Mouse (Mus musculus): ENCODE results near the gene Col23a1. TPM values are rescaled to one million over a fixed set of nuclear protein-coding genes. Genes with fewer than 3 reads are reported as not detected.
A peak's percentile ranks its signal among the peaks of the same experiment; 100 is the strongest.

Col23a1 gene
- 17.7 and 19.2 TPM in 2 replicates for polyA plus RNA-seq (2015; fragmentation: Nextera tagmentation; extraction: Ambion mirVana)

DNA sequence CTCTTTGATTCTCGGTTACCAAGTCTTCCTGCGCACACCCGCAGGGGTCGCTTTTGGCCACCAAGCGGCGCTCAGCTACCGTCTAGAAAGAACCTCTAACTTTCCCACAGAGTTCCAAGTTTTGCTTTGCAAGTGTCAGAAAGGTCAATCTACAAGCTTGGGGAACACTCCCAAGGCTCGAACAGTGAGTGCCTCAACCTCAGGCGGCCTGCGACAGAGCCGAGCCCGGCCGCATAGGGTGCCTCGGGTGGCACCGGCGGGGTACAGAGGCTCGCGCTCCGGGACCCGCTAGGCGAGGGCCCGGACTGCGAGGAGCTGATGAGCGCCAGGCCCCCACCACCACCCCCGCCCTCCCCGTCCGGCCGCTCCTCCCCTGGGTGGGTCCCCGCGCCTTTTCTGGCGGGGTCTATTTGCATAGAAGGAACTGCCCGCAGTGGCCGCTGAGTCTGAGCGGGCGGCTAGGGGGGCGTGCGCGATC lies at the start of gene Col23a1:
Gene Col23a1, plus strand, starts transcription at position 357 of the 478 bp plus-strand sequence.
- peak within 1 kb of the TSS; percentile 86 for H3K4me2 ChIP-seq (replicated peaks)
- no peaks in the 10 kb centered on the region for H3K27me3 ChIP-seq (replicated peaks)
- H3K4me1 ChIP-seq (replicated peaks) = 0 out of 2 replicates have a peak, but pooled peaks cover 11% of the 10 kb centered on the region
- no peaks in the 10 kb centered on the region for H3K9me3 ChIP-seq
- ATAC-seq = peak; percentile 94
- peak within 1 kb of the TSS; percentile 74 for H3K4me3 ChIP-seq (replicated peaks)
- peak within 1 kb of the TSS; percentile 81 for H3K27ac ChIP-seq
- 0 out of 2 replicates have a peak, but pooled peaks cover 2% of the 10 kb centered on the region for H3K36me3 ChIP-seq
- WGBS = under 1% methylated on average over 31 of the region's 38 CpGs
- H3K9ac ChIP-seq = peak within 1 kb of the TSS; percentile 66

DNA sequence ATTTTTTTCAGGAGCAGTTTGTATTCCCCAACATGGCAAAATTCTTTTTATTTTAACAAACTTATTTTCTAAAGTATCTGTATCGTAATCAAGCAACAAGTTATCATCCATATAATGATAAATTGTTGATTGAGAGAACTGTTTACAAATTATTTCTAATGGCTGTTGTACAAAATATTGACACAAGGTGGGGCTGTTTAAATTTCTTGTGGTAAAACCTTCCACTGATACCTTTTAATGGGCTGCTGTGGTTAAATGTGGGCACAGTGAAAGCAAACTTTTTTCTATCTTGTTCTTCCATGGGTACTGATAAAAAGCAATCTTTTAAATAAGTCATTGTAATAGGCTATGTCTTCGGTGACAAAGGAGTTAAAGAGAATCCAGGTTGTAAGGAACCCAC lies 46.8 kb upstream of the Col23a1 start:
- no peak for ATAC-seq
- no peaks in the 10 kb centered on the region for H3K9me3 ChIP-seq
- H3K4me2 ChIP-seq (replicated peaks) = no peak overlapping the region
- no peak overlapping the region for H3K27ac ChIP-seq
- H3K27me3 ChIP-seq (replicated peaks) = no peaks in the 10 kb centered on the region
- 91% methylated on average over 2 of the region's 2 CpGs for WGBS
- H3K9ac ChIP-seq = no peak overlapping the region
- H3K4me3 ChIP-seq (replicated peaks) = no peak overlapping the region
- H3K4me1 ChIP-seq (replicated peaks) = no peaks in the 10 kb centered on the region
- H3K36me3 ChIP-seq = no peaks in the 10 kb centered on the region

DNA sequence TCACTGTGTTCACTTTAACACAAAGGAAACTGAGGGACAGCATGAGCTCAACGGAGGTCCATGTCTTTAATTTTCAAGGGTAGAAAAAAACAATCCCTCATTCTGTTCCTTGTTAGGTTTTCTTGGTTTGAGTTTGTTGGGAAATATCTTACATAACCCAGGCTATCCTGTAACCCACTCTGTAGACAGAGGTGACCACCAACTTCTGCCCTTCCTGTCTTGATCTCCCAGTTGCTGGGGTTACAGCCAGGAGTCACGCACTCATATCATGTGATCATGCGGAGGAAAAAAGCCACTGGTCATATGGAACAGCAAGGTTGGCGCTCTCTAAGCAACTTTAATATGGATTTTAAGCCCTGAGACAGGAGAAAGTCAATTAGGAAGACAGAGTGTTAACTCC lies 32.7 kb upstream of the Col23a1 start:
- Histone ChIP-seq H3K4me1 (replicated peaks) (no peaks in the 10 kb centered on the region), H3K4me2 (replicated peaks) (no peak overlapping the region), H3K4me3 (replicated peaks) (no peak overlapping the region), H3K9ac (no peak overlapping the region), H3K27ac (no peak overlapping the region), H3K9me3 (no peaks in the 10 kb centered on the region), H3K27me3 (replicated peaks) (no peaks in the 10 kb centered on the region), H3K36me3 (no peaks in the 10 kb centered on the region)
- ATAC-seq = no peak
- 83% methylated on average over 4 of the region's 4 CpGs for WGBS

DNA sequence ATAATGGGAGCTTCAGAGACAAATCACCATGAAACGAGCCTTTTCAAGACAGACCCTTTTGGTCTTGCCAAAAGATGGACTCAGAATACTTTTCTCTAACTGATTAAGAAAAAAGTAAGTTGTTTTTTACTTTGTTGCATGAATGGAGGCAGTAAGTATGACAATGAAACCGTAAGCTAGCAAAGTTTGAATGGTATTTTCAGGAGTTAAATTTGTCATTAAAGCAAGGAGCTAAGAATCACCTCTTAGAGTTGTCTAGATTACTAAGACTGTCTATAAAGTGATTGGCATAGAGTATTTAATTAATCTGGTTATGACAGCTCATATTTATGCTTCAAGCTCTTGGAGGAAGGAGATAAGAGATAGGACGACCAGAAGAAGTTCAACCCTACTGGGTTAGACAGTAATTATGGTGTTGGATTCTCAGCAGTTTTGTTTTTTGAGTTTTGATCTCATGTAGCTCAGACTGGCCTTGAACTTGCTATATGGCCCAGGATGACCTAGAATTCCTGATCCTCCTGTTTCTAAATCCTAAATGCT lies 28.0 kb upstream of the Col23a1 start, which contains the start of gene Clk4:
Gene Clk4, plus strand, starts transcription at position 51 of the 540 bp plus-strand sequence.
- no peak for ATAC-seq
- H3K9me3 ChIP-seq = no peaks in the 10 kb centered on the region
- peaks cover 6% of the 10 kb centered on the region for H3K4me1 ChIP-seq (replicated peaks)
- peak within 1 kb of the TSS; percentile 91 for H3K4me3 ChIP-seq (replicated peaks)
- WGBS = 82% methylated on average over 3 of the region's 3 CpGs
- peak within 1 kb of the TSS; percentile 78 for H3K27ac ChIP-seq
- H3K9ac ChIP-seq = peak within 1 kb of the TSS; percentile 98
- no peaks in the 10 kb centered on the region for H3K27me3 ChIP-seq (replicated peaks)
- peak within 1 kb of the TSS; percentile 92 for H3K4me2 ChIP-seq (replicated peaks)
- H3K36me3 ChIP-seq = no peaks in the 10 kb centered on the region

DNA sequence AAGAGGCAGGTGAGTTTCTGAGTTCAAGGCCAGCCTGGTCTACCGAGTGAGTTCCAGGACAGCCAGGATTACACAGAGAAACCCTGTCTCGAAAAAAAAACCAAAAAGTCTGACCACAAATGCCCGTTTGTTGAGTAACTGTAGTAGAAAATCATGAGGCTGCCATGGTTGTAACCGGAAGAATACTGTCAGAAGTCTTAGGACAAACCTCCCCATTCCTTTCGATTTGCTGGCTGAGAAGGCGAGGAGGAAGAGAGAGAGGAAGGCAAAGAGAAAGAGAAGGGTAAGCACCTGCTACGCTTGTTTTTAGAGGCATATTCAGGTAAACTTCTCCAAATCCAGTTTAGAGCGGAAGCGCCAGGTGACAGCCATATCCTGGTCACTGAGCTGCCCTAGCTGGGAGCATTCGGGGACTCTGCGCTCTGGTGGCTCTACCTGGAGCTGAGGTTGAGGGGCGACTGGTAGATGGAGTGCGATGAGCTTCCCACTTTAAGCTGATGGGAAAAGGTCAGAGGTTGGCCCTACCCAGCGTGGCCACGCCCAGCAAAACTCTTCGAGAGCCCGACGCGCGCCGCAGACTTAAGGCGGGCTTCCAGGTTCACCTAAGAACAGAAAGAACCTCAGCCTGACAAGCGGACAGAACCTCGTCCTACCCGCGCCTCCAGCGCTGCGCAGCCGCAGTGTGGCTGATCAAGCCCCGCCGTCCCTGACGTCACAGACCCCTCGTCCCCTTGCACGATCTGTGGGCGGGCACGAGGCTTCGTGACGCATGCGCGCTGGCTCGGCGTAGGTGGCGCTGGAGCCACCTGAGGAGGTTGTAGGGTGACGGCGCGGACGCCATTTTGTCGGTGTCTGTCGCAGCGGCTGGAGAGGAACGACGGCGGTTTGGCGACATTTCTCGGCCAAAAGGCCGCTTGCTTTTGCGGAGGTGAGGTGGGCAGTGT lies 27.1 kb upstream of the Col23a1 start, which contains the start of gene BC049762:
Gene BC049762, minus strand, starts transcription at position 705 of the 944 bp plus-strand sequence.
- Histone ChIP-seq H3K27me3 (replicated peaks) (no peaks in the 10 kb centered on the region), H3K4me3 (replicated peaks) (peak within 1 kb of the TSS; percentile 91), H3K27ac (peak within 1 kb of the TSS; percentile 94), H3K9ac (peak within 1 kb of the TSS; percentile 98), H3K4me2 (replicated peaks) (peak within 1 kb of the TSS; percentile 92), H3K36me3 (no peaks in the 10 kb centered on the region), H3K4me1 (replicated peaks) (peaks cover 6% of the 10 kb centered on the region), H3K9me3 (no peaks in the 10 kb centered on the region)
- peak; percentile 97 for ATAC-seq
- WGBS = 7% methylated on average over 57 of the region's 57 CpGs

DNA sequence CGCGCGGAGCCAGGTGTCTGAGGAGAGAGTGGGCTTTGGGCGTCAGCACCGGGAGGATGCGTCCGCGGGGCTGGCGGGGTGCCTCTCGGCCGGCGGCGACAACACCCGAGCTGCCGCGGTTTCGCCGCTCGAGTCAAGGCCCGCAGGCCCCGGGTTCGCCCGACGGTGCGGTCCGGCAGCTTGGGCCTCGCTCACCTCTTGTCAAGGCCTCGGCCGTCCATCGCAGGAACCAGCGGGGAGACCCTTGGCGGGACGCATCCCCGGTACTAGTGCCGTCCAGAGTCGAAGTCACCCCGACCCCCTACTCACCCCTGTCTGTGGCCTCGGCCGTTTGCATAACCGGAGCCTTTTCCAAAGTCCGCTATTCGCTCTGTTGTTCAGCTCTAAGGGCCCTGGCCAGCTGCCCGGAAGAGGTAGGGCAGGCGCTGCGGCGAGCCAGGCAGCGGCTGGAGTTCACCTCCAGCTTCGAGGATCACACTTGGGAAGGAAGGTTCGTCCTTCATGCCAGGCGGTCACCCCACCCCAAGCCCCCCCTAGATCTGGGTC lies 26.4 kb upstream of the Col23a1 start:
- Histone ChIP-seq H3K4me1 (replicated peaks) (peaks cover 6% of the 10 kb centered on the region), H3K4me3 (replicated peaks) (peak overlapping the region; percentile 91), H3K9me3 (no peaks in the 10 kb centered on the region), H3K27ac (peak overlapping the region; percentile 94), H3K9ac (peak overlapping the region; percentile 98), H3K4me2 (replicated peaks) (peak overlapping the region; percentile 70), H3K36me3 (no peaks in the 10 kb centered on the region), H3K27me3 (replicated peaks) (no peaks in the 10 kb centered on the region)
- ATAC-seq = peak; percentile 68
- whole genome bisulfite sequencing = under 1% methylated on average over 47 of the region's 50 CpGs

DNA sequence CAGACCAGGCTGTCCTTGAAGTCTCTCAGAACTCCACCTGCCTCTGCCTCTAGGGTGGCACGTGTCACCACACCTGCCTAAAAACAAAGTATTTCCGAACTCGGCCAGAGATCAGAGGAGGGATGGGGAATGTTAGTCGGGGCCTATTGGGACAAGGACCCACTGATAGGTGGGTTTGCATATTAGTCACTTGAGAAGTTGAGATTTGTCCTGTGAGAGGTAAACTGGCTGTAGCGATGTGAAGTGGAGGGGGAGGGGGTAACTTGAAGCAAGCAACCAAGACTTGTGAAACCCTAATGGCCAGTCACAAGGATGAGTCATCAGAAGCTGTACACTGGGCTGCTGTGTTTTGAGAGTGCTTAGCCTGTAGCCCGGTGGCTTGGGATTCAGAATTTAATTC lies 25.4 kb upstream of the Col23a1 start:
- Histone ChIP-seq H3K9ac (peak overlapping the region; percentile 24; the same call in 1 of the 2 replicates), H3K4me1 (replicated peaks) (peaks cover 6% of the 10 kb centered on the region), H3K4me3 (replicated peaks) (peak overlapping the region; percentile 91), H3K4me2 (replicated peaks) (peak overlapping the region; percentile 70), H3K27me3 (replicated peaks) (no peaks in the 10 kb centered on the region), H3K9me3 (no peaks in the 10 kb centered on the region), H3K27ac (peak overlapping the region; percentile 25; the same call in 1 of the 2 replicates), H3K36me3 (no peaks in the 10 kb centered on the region)
- WGBS = 12% methylated on average over 6 of the region's 6 CpGs
- ATAC-seq = 0 out of 2 replicates have a peak, but pooled peaks have one; percentile 24

DNA sequence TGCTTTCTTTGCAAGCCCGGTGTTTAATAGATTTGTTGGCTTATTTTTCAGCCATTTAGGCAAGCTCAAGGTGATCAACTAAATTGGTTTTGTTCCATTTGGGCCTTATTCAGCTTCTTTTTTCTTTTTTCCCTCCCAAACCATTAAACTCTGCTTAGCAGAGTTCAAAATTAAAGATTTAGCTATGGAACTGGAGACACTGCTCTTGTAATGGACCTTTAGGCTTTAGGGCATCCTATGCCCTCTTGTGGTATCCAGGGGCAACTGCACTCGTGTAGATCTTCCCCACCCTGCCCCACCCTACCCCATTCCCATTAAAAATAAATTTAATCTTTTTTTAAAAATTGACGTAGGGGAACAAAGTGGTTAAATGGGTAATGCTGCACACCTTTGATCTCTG lies 24.4 kb upstream of the Col23a1 start:
- 46% methylated on average over 3 of the region's 3 CpGs for WGBS
- ATAC-seq = no peak
- H3K4me3 ChIP-seq (replicated peaks) = 0 out of 2 replicates have a peak overlapping the region, but pooled peaks have one; percentile 91

DNA sequence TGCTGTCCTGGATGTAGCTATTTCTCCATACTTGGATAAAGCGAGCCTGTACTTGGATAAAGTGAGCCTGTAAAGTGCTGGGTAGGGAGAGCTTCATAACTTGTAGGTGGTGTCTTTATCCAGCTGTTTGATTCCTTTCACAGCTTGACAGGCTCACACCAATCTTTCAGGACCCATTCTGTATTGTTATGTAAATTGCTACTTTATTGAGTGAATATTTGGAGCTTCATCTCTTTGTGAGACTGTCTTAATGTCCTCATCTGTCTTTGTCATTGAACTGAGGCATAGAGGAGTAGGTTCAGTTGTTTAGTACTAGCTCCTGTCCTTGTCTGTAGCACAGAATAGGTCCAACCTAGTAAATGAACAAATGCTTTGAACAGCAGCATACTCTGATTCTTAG lies 15.3 kb upstream of the Col23a1 start:
- Histone ChIP-seq H3K27me3 (replicated peaks) (no peaks in the 10 kb centered on the region), H3K4me3 (replicated peaks) (no peak overlapping the region), H3K36me3 (peaks cover 25% of the 10 kb centered on the region), H3K4me2 (replicated peaks) (no peak overlapping the region), H3K9me3 (no peaks in the 10 kb centered on the region), H3K9ac (no peak overlapping the region), H3K27ac (no peak overlapping the region), H3K4me1 (replicated peaks) (no peaks in the 10 kb centered on the region)
- 92% methylated on average over 1 of the region's 1 CpGs for WGBS
- no peak for ATAC-seq

More for the DNA sequence above, 24.4 kb upstream of the Col23a1 start:
- peaks cover 6% of the 10 kb centered on the region for H3K4me1 ChIP-seq (replicated peaks)
- no peak overlapping the region for H3K9ac ChIP-seq
- H3K4me2 ChIP-seq (replicated peaks) = peak overlapping the region; percentile 70
- H3K27me3 ChIP-seq (replicated peaks) = no peaks in the 10 kb centered on the region
- 0 out of 2 replicates have a peak, but pooled peaks cover 3% of the 10 kb centered on the region for H3K36me3 ChIP-seq
- no peaks in the 10 kb centered on the region for H3K9me3 ChIP-seq
- no peak overlapping the region for H3K27ac ChIP-seq

DNA sequence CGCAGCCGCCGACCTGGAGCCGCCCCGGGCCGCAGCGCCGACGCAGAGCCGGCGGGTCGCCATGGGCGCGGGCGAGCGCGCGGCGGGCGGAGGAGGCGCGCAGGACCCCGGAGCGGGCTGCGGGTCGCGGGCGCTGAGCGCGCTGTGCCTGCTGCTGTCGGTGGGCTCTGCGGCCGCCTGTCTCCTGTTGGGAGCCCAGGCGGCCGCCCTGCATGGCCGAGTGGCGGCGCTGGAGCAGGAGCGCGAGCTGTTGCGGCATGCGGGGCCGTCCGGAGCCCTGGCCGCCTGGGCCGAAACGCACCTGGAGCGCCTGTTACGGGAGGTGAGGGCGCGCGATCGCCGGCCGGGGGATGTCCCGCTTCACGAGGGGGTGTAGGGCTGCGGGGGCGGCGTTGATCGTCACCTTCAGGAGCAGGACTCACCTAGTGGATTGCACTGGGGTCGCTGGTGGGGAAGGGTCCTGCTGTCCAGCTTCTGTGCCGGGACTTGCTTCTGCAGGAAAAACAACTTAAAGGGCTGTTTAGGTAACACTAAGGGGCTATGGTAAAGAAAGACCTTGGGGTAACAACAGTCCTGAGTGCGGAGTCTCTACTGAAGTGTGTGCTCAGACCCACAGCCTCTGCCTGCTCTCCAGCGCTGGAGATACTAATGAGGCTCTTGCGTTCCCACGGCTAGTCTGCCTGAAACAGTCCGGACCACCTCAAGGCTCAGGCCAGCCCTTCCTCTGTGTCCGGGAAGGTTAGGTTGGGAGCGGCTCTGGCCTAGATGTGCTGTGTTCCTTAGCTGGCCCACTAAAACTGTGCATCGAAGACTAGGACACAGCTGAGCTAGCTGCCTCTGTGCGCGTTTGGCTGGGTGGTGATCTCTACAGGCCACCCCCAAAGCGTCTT lies 591 bp downstream of the Col23a1 start:
- no peaks in the 10 kb centered on the region for H3K27me3 ChIP-seq (replicated peaks)
- H3K36me3 ChIP-seq = no peaks in the 10 kb centered on the region

DNA sequence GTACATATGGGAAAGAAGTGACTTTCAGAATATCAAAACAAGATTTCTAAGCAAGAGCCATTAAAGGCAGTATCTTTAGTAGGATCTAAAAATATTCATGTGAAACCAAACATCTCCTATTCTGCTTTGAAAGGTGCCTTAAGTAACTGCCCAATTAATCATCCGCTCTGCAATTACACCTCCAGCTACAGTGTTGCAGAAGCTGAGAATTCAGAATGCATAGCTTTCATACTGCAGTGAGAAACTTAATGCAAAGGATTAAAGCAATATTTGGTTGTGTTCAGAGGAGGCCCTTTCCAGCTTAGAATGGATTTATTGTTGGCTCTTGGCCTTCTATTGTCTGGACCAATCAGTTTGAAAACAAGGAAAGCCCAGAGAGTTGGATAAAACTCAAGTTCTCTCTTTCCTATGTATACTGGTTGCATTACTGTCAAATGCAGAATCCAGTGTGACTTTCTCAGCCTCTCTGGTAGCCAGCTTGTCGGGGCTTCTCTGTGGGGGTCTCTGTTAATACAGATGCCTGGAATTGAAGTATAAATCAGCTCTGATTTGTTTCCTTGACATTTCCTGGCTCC lies 4.3 kb downstream of the Col23a1 start:
- ATAC-seq = no peak
- no peak overlapping the region for H3K27ac ChIP-seq
- H3K9me3 ChIP-seq = no peaks in the 10 kb centered on the region
- no peak overlapping the region for H3K4me3 ChIP-seq (replicated peaks)
- no peaks in the 10 kb centered on the region for H3K27me3 ChIP-seq (replicated peaks)
- WGBS = 58% methylated on average over 2 of the region's 2 CpGs
- no peaks in the 10 kb centered on the region for H3K36me3 ChIP-seq
- 0 out of 2 replicates have a peak, but pooled peaks cover 9% of the 10 kb centered on the region for H3K4me1 ChIP-seq (replicated peaks)
- H3K9ac ChIP-seq = no peak overlapping the region
- no peak overlapping the region for H3K4me2 ChIP-seq (replicated peaks)

More for the DNA sequence above, 591 bp downstream of the Col23a1 start:
- peak overlapping the region; percentile 74 for H3K4me3 ChIP-seq (replicated peaks)
- ATAC-seq = peak; percentile 87
- H3K9me3 ChIP-seq = no peaks in the 10 kb centered on the region
- H3K4me1 ChIP-seq (replicated peaks) = 0 out of 2 replicates have a peak, but pooled peaks cover 11% of the 10 kb centered on the region
- peak overlapping the region; percentile 66 for H3K9ac ChIP-seq
- peak overlapping the region; percentile 81 for H3K27ac ChIP-seq
- H3K4me2 ChIP-seq (replicated peaks) = peak overlapping the region; percentile 86
- WGBS = 2% methylated on average over 51 of the region's 74 CpGs
